Mouse (Mus musculus) ES-E14 (cell line): ENCODE measurements at regions not wholly inside any gene's neighbourhood (a gene's known extent, or its start where the extent isn't known, plus 50 kb on each side); places are given as distances from the start of the nearest gene placed in this dataset.

Source experiments
- DNase-seq: peaks from one replicate; pipeline ENCODE4 v3.0.0-alpha.2; 2013; ENCODE audit warnings: low read depth, low spot score
- H3K27ac ChIP-seq: 2 replicates; pipeline ENCODE4 v1.5.1; 2012; ENCODE audit warnings: low read depth, mild to moderate bottlenecking, low read length, moderate library complexity, mixed read lengths; ENCODE audit not compliant: poor library complexity, insufficient read depth, severe bottlenecking
- H3K36me3 ChIP-seq: 2 replicates; pipeline ENCODE4 v1.6.1; 2012; ENCODE audit warnings: mild to moderate bottlenecking, low read length, moderate library complexity, mixed read lengths; ENCODE audit not compliant: control insufficient read depth, poor library complexity, insufficient read depth, severe bottlenecking
- H3K4me1 ChIP-seq, 2 experiments: fragments of 150-350 bp in 1 of 2; sonication (generic) in 1 of 2; 2 replicates each; pipeline ENCODE4 v1.6.1; 2012; ENCODE audit warnings: low read length in 2 of 2, mild to moderate bottlenecking in 1 of 2, mixed read lengths in 1 of 2; ENCODE audit not compliant: control insufficient read depth in 2 of 2, insufficient read depth in 2 of 2, poor library complexity in 1 of 2
- H3K4me3 ChIP-seq, 2 experiments: fragments of 150-350 bp in 1 of 2; sonication (generic) in 1 of 2; 2 replicates each; pipeline ENCODE4 v1.5.1; 2012; ENCODE audit warnings: low read length in 2 of 2, low read depth in 1 of 2, mild to moderate bottlenecking in 1 of 2, mixed read lengths in 1 of 2; ENCODE audit not compliant: insufficient read depth in 1 of 2, poor library complexity in 1 of 2, severe bottlenecking in 1 of 2
- H3K9ac ChIP-seq: 2 replicates; pipeline ENCODE4 v1.6.1; 2012; ENCODE audit warnings: low read depth, mild to moderate bottlenecking, low read length, mixed read lengths; ENCODE audit not compliant: poor library complexity, insufficient read depth, severe bottlenecking
- H3K9me3 ChIP-seq: fragments of 150-350 bp; sonication (generic); 2 replicates; pipeline ENCODE4 v1.6.1; 2012; ENCODE audit warnings: low read depth, mild to moderate bottlenecking, low read length; ENCODE audit not compliant: control insufficient read depth, insufficient read depth
- CHD2 ChIP-seq: IDR thresholded peaks from 2 replicates; pipeline ENCODE4 v1.6.1; 2014; ENCODE audit warnings: mild to moderate bottlenecking, low read depth, low read length, inconsistent platforms
- HCFC1 ChIP-seq: IDR thresholded peaks from 2 replicates; pipeline ENCODE4 v1.6.1; 2012; ENCODE audit warnings: low read length, inconsistent platforms, borderline replicate concordance; ENCODE audit not compliant: insufficient read depth
- MAFK ChIP-seq: IDR thresholded peaks from 2 replicates; pipeline ENCODE4 v1.6.1; 2014; ENCODE audit warnings: mild to moderate bottlenecking, low read depth, low read length, inconsistent platforms; ENCODE audit not compliant: insufficient read depth
- ZC3H11A ChIP-seq: IDR thresholded peaks from 2 replicates; pipeline ENCODE4 v1.6.1; 2012; ENCODE audit warnings: low read depth, mild to moderate bottlenecking, inconsistent platforms, low read length, borderline replicate concordance
- ZNF384 ChIP-seq: IDR thresholded peaks from 2 replicates; pipeline ENCODE4 v1.6.1; 2012; ENCODE audit warnings: low read depth, low read length, inconsistent platforms
- in situ Hi-C, 2 experiments: fragments of 600-800 bp; cut with MboI; formaldehyde crosslinking; loops; one replicate each; pipeline ENCODE4 v1.15.1; 2025; ENCODE audit warnings: low sequenced_read_pairs in 2 of 2, inconsistent platforms in 1 of 2; ENCODE audit not compliant: unreplicated experiment in 2 of 2

GRCm38 (mm10) chr7:117138681-117139080 lies 242.1 kb upstream of the Xylt1 start:
- H3K9ac ChIP-seq = no peak overlapping the region
- no peaks in the 10 kb centered on the region for H3K36me3 ChIP-seq
- no peak overlapping the region for H3K27ac ChIP-seq
- in situ Hi-C loops = no loop called here
- no peak for TF ChIP-seq MAFK
- TF ChIP-seq HCFC1 = no peak
- TF ChIP-seq CHD2 = no peak
- TF ChIP-seq ZNF384 = no peak
- no peak for TF ChIP-seq ZC3H11A
- H3K4me3 ChIP-seq = no peak overlapping the region
- no peaks in the 10 kb centered on the region for H3K4me1 ChIP-seq
- H3K9me3 ChIP-seq = no peaks in the 10 kb centered on the region
- no peak for DNase-seq

GRCm38 (mm10) chr7:117139245-117139970 lies 241.4 kb upstream of the Xylt1 start:
- H3K4me3 ChIP-seq = no peak overlapping the region
- in situ Hi-C loops = no loop called here
- H3K4me1 ChIP-seq = no peaks in the 10 kb centered on the region
- H3K27ac ChIP-seq = no peak overlapping the region
- H3K36me3 ChIP-seq = no peaks in the 10 kb centered on the region
- no peak for DNase-seq
- TF ChIP-seq HCFC1 = no peak
- no peak for TF ChIP-seq ZNF384
- TF ChIP-seq CHD2 = no peak
- TF ChIP-seq ZC3H11A = no peak
- no peak for TF ChIP-seq MAFK
- H3K9me3 ChIP-seq = no peaks in the 10 kb centered on the region
- no peak overlapping the region for H3K9ac ChIP-seq

GRCm38 (mm10) chr7:117139971-117140247 lies 240.9 kb upstream of the Xylt1 start:
- Histone ChIP-seq H3K36me3 (no peaks in the 10 kb centered on the region), H3K4me1 (no peaks in the 10 kb centered on the region), H3K9me3 (no peaks in the 10 kb centered on the region), H3K27ac (no peak overlapping the region), H3K4me3 (no peak overlapping the region), H3K9ac (no peak overlapping the region)
- DNase-seq = no peak
- TF ChIP-seq HCFC1 (no peak), ZNF384 (no peak), CHD2 (no peak), MAFK (no peak), ZC3H11A (no peak)
- in situ Hi-C loops = no loop called here

GRCm38 (mm10) chr7:117146809-117147208 lies 234.0 kb upstream of the Xylt1 start:
- in situ Hi-C loops = no loop called here
- DNase-seq = no peak
- H3K4me3 ChIP-seq = no peak overlapping the region

More at GRCm38 (mm10) chr7:117146809-117147208, 234.0 kb upstream of the Xylt1 start:
- H3K9ac ChIP-seq = no peak overlapping the region
- TF ChIP-seq HCFC1 = no peak
- TF ChIP-seq ZC3H11A = no peak
- TF ChIP-seq ZNF384 = no peak
- TF ChIP-seq CHD2 = no peak
- no peak for TF ChIP-seq MAFK
- H3K36me3 ChIP-seq = no peaks in the 10 kb centered on the region
- no peaks in the 10 kb centered on the region for H3K9me3 ChIP-seq
- no peaks in the 10 kb centered on the region for H3K4me1 ChIP-seq
- H3K27ac ChIP-seq = no peak overlapping the region
